In genomic region chr15:102270274-102270960, GRCm38 (mm10) we compare ENCODE assay signal across 10 mouse cellular contexts. TPM values are rescaled to one million over a fixed set of nuclear protein-coding genes. Genes with fewer than 3 reads are reported as not detected.
DNase-seq lines count a peak whose midpoint lies in the region; ATAC-seq lines count a peak whose summit lies in the region.
"Had no signal": no experiment of that assay in that cellular context is flagged by ENCODE, and none has a peak within 500 bp of the region (broad histone marks: within the 10 kb centered on the region; RNA-seq: fewer than 3 reads in every experiment).

Gene Gm9918 (plus strand): TSS chr15:102270563.

- ATAC-seq in lung, embryonic 16.5 days (ENCODE audit: low read depth) = peak; percentile 44
- no peak for ATAC-seq in forebrain, embryonic 15.5 days (replicated peaks)
- peak; percentile 63 for ATAC-seq in limb, embryonic 15.5 days (ENCODE audit: insufficient number of reproducible peaks, low FRiP score, low TSS enrichment, low read depth)

- 15% methylated on average over 20 of the region's 21 CpGs for WGBS in lung, embryonic 16.5 days
- 7% methylated on average over 17 of the region's 21 CpGs for WGBS in forebrain, embryonic 15.5 days
- 11% methylated on average over 21 of the region's 21 CpGs for WGBS in limb, embryonic 15.5 days

- no peak for DNase-seq in lung, postnatal 4 days
- peak; percentile 70 for DNase-seq in retina, postnatal 1 day
- no peak for DNase-seq in layer of hippocampus, adult 11-12 months (ENCODE audit: low spot score)
- DNase-seq in spleen, adult 18-20 months = no peak
- DNase-seq in left cerebral cortex, adult 9 months (ENCODE audit: low spot score in 2 of 2) = no peak
- DNase-seq: cerebellum, adult 18-20 months had no signal

- H3K4me3 ChIP-seq in lung, embryonic 16.5 days (ENCODE audit: low read length) = peak within 1 kb of the TSS; percentile 29
- no peak within 1 kb of the TSS for H3K4me3 ChIP-seq in forebrain, embryonic 15.5 days
- H3K4me3 ChIP-seq in limb, embryonic 15.5 days = peak within 1 kb of the TSS; percentile 35

- peak within 1 kb of the TSS; percentile 5; the same call in 1 of the 2 replicates for H3K27ac ChIP-seq in lung, embryonic 16.5 days (ENCODE audit: low read length)
- H3K27ac ChIP-seq in forebrain, embryonic 15.5 days (replicated peaks) = no peak within 1 kb of the TSS
- no peak within 1 kb of the TSS for H3K27ac ChIP-seq in limb, embryonic 15.5 days

- H3K4me2 ChIP-seq in lung, embryonic 16.5 days (ENCODE audit: low read depth, low read length) = peak within 1 kb of the TSS; percentile 42
- H3K4me2 ChIP-seq in forebrain, embryonic 15.5 days (replicated peaks) = peak within 1 kb of the TSS; percentile 10; the same call in 1 of the 2 replicates
- H3K4me2 ChIP-seq in limb, embryonic 15.5 days = peak within 1 kb of the TSS; percentile 52

- no peaks in the 10 kb centered on the region for H3K36me3 ChIP-seq in lung, embryonic 16.5 days (ENCODE audit: control insufficient read depth, insufficient read depth, low read length)
- no peaks in the 10 kb centered on the region for H3K36me3 ChIP-seq in forebrain, embryonic 15.5 days
- H3K36me3 ChIP-seq in limb, embryonic 15.5 days = no peaks in the 10 kb centered on the region

- no peaks in the 10 kb centered on the region for H3K9me3 ChIP-seq in lung, embryonic 16.5 days (ENCODE audit: control insufficient read depth, low read length)
- no peaks in the 10 kb centered on the region for H3K9me3 ChIP-seq in forebrain, embryonic 15.5 days
- no peaks in the 10 kb centered on the region for H3K9me3 ChIP-seq in limb, embryonic 15.5 days

- peak within 1 kb of the TSS; percentile 50 for H3K9ac ChIP-seq in lung, embryonic 16.5 days (ENCODE audit: low read length)
- no peak within 1 kb of the TSS for H3K9ac ChIP-seq in forebrain, embryonic 15.5 days (replicated peaks)
- H3K9ac ChIP-seq in limb, embryonic 15.5 days = peak within 1 kb of the TSS; percentile 10; the same call in 1 of the 2 replicates

- peaks cover 14% of the 10 kb centered on the region for H3K4me1 ChIP-seq in lung, embryonic 16.5 days (replicated peaks; ENCODE audit: control insufficient read depth, insufficient read depth, low read length)
- H3K4me1 ChIP-seq in forebrain, embryonic 15.5 days = no peaks in the 10 kb centered on the region
- H3K4me1 ChIP-seq in limb, embryonic 15.5 days = peaks cover 18% of the 10 kb centered on the region

- H3K27me3 ChIP-seq in lung, embryonic 16.5 days (ENCODE audit: control insufficient read depth, insufficient read depth, low read depth, low read length) = no peaks in the 10 kb centered on the region
- H3K27me3 ChIP-seq in forebrain, embryonic 15.5 days = peaks cover 7% of the 10 kb centered on the region; the same call in 1 of the 2 replicates
- H3K27me3 ChIP-seq in limb, embryonic 15.5 days = no peaks in the 10 kb centered on the region

RNA-seq across cellular contexts. Expression of gene Gm9918, which starts in this region (rescaled TPM):
- polyA plus RNA-seq in lung, embryonic 16.5 days (2015; fragmentation: Nextera tagmentation; extraction: Ambion mirVana) = 0.34 and 0.57 TPM in 2 replicates
- polyA plus RNA-seq in forebrain, embryonic 15.5 days (2015; fragmentation: Nextera tagmentation; extraction: Ambion mirVana) = not detected in 2 replicates
- 0.79 and 0.83 TPM in 2 replicates for polyA plus RNA-seq in limb, embryonic 15.5 days (2015; fragmentation: Nextera tagmentation; extraction: Ambion mirVana)
- polyA plus RNA-seq: heart, postnatal 0 days had no signal

Comparison
In these comparisons a context has a peak if more than half of its experiments do, and no peak if none do; other contexts are left out.
1. Peak in ATAC-seq, H3K4me3 ChIP-seq, H3K27ac ChIP-seq, H3K9ac ChIP-seq and H3K4me2 ChIP-seq in lung, embryonic 16.5 days; RNA of the gene not detected or under 1 TPM.
2. Peak in ATAC-seq, H3K4me3 ChIP-seq, H3K9ac ChIP-seq and H3K4me2 ChIP-seq in limb, embryonic 15.5 days; RNA of the gene not detected or under 1 TPM.